Mouse (Mus musculus) Patski (cell line): ENCODE data around the gene 4933424G06Rik. TPM values are rescaled to one million over a fixed set of nuclear protein-coding genes. Genes with fewer than 3 reads are reported as not detected.
A peak's percentile ranks its signal among the peaks of the same experiment; 100 is the strongest.

Experiments used
- ATAC-seq: fragments of 100-300 bp; one replicate; pipeline ENCODE4 v1.8.0; 2021
- CTCF ChIA-PET: fragments of 350-600 bp; sonication (Branson Sonifier 250); formaldehyde crosslinking; loops from one replicate; lab custom pipeline; 2022; ENCODE audit warnings: inconsistent platforms; lab: Charles Lee
- POLR2A ChIA-PET: fragments of 350-600 bp; sonication (Branson Sonifier 250); formaldehyde crosslinking; loops from one replicate; lab custom pipeline; 2022; ENCODE audit warnings: antibody characterized with exemption, inconsistent platforms; lab: Charles Lee
- DNase-seq: peaks from one replicate; pipeline ENCODE4 v3.0.0-alpha.2; 2011; ENCODE audit warnings: low read depth, low spot score
- H3K27me3 ChIP-seq: fragments of 371-371 bp; one replicate; pipeline ENCODE4 v1.5.1; 2021
- CTCF ChIP-seq: fragments of 100-300 bp; IDR thresholded peaks from one replicate; pipeline ENCODE4 v1.5.1; 2021
- in situ Hi-C: fragments of 300-500 bp; cut with MboI; formaldehyde crosslinking; loops from 3 replicates; pipeline ENCODE4 v1.11.1; 2018; ENCODE audit warnings: low pct_unique_long_range_greater_than_20kb, mixed read lengths
- polyA plus RNA-seq: library from polyadenylated mRNA; unstranded; gene quantifications from one replicate; pipeline ENCODE4 v1.2.3, GENCODE M21; 2021

Gene 4933424G06Rik
- polyA plus RNA-seq, 1 experiment from 2014 or later, result 0.23 TPM

DNA sequence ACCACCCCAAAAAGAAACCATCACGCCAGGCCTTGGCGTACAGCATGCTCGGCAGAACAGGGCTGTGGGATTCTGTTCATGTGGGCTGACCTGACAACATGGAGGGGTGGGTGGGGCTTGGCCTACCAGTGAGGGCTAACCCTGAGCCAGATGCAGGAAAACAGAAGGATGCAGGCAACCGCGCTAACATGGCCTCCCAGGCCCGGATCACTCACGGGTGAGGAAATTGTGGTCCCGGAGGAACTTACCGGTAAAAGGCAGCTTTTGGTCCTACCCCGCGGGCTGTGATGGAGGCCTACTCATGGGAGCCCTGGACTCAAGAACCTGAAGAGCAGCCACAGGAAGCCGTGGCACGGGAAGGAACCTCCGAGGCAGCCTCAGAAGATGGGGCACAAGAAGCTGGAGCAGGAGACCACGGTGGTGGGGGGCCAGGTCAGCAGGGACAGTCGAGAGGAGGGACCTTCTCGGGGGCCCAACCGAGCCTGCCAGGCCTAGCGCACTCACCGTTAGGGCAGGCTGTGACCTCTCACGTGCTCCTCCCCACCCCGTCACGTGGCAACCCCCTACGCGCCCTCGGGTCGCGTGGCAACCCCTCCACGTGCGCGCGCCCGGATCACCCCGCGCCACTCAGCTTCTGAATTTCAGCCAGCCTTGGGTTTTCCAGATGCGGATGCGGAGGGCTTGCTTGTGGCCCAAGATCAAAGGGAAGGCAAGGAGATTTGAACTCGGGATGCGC lies 27.2 kb upstream of the 4933424G06Rik start, which contains the start of gene Fam178b:
Fam178b (minus strand) TSS at position 564 of the 736 bp plus-strand sequence.
- ChIA-PET POLR2A (no interaction called here), CTCF (interaction anchor here (1.3 kb wide), 2 partner anchors 14 to 135 kb away, joined by 4 to 11 read pairs; partner anchors contain the start of gene Ankrd39)
- H3K27me3 ChIP-seq, result no peaks in the 10 kb centered on the region
- TF ChIP-seq CTCF, result no peak
- DNase-seq (no peak), ATAC-seq (no peak)
- in situ Hi-C loops, result no loop called here

DNA sequence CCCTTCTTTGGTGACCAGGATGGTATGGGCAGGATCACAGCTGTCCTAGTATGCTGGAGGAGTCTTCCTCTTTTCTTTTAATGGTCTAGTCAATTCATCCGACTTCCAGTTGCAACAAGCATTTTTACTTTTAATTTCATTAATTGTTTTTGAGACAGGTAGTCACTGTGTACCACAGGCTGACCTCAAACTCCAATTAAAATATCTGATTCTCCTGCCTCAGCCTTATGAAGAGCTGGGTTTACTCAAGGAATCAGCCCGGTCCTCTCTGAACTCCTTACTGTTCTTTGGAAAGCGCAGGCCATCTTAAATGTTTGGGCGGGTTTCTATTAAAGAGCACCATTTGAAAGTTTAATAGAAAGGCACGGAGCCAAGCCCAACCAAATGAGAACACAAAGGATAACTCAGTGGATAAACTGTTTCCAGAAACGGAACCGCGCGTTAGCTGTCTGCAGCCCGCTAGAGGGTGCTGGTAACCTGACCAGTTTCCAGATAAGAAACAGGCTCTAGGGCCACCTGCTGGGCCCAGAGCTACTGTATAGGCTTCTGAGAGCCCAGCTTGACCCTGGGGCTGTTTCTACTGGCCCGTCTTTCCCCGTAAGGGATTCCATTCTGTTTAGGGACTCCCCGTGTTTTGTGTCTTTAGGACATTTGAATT lies 26.0 kb upstream of the 4933424G06Rik start:
- ChIA-PET POLR2A (interaction anchor here (1.0 kb wide), 2 partner anchors 10 to 137 kb away, joined by 4 read pairs; partner anchors contain the start of gene Ankrd39), CTCF (interaction anchor here (0.6 to 1.7 kb wide), 15 partner anchors 8 to 141 kb away, joined by 3 to 11 read pairs (median 3); partner anchors contain the start of genes Ankrd39 and Sema4c)
- ATAC-seq (peak; percentile 85), DNase-seq (peak; percentile 34)
- no peak for TF ChIP-seq CTCF
- in situ Hi-C loops, result no loop called here
- no peaks in the 10 kb centered on the region for H3K27me3 ChIP-seq

DNA sequence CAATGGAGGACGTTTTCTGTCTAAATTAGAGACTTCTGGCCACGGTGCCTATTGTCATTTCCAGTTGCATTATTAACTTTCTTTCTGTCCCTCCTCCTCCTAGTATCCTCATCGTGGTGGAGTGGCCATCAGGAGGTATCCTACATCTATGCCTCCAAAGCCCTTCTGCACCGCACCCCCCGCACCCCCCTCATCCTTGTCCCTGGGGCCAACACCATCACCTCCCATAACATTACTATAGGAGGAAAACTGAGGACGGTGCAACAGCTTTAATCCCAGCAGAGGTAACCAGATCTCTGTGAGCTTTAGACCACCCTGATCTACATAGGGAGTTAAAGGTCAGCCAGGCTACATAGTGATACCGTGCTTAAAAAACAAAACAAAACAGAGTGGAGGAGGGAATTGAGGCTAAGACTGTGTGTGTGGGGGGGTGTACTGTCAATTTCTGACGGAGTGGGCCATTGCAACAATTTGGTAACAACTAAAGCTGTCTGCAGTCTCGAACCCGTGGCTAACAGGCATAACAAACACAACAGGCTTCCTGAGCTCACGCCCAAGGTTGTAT lies 19.2 kb upstream of the 4933424G06Rik start:
- ChIA-PET POLR2A (interaction anchor here (1.4 kb wide), 1 partner anchor 17 kb away, joined by 8 read pairs; no protein-coding TSS in a partner anchor), CTCF (interaction anchor here (1.3 kb wide), 1 partner anchor 144 kb away, joined by 7 read pairs; the partner anchor contains the start of gene Ankrd39)
- DNase-seq (no peak), ATAC-seq (no peak)
- in situ Hi-C loops, result loop anchor here (5.0 kb wide), 1 partner anchor 133 kb away; the partner anchor contains the start of gene Sema4c
- TF ChIP-seq CTCF, result no peak
- no peaks in the 10 kb centered on the region for H3K27me3 ChIP-seq

DNA sequence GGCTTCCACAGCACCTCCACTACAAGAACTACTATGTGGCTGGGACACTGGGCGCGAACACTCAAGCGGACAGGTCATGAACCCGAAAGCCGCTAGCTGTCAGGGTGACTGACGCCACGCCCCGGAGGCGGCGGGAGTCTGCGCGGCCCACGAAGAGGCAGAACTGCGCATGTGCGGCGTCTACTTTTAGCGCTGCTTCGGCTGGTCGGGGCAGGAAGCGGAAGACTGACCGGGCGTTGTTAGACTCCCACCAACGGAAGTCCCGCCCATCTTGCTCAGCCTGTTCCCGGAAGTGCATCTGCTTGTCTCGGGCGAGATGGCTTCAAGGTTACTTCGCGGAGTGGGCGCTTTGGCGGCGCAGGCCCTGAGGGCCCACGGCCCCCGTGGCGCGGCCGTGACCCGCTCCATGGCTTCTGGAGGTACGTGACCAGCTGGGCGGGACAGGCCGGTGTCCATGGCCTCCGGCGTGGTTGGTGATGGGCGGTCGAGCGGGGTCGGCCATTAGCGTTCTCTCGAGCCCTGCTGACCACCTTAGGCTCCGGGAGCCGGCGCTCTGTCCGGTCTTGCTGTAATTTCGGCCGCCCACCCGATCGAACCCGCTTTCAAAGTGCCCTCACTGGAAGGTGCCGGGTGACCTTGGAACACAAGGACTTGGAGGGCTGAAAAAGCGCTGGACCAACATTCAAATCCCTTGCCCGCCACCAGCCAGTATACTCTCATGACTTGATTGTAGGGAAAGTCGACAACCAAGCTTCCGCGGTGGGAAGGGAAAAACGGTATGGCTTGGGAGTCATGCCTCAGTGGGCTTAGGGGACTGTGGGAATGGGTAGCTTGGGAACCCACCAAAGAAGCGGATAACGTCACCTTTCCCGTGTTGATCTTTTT lies 18.4 kb upstream of the 4933424G06Rik start, which contains the start of gene Cox5b:
Cox5b (plus strand) TSS at position 179 of the 885 bp plus-strand sequence.
- no peak for TF ChIP-seq CTCF
- in situ Hi-C loops, result loop anchor here (5.0 kb wide), 1 partner anchor 134 kb away; the partner anchor contains the start of gene Sema4c
- H3K27me3 ChIP-seq, result no peaks in the 10 kb centered on the region
- DNase-seq (peak; percentile 87), ATAC-seq (peak; percentile 92)
- ChIA-PET CTCF (interaction anchor here (1.2 to 1.3 kb wide), 2 partner anchors 8 to 144 kb away, joined by 3 to 7 read pairs; partner anchors contain the start of gene Ankrd39), POLR2A (interaction anchor here (1.0 to 1.4 kb wide), 4 partner anchors 12 to 142 kb away, joined by 3 to 8 read pairs (median 6); no protein-coding TSS in a partner anchor)

DNA sequence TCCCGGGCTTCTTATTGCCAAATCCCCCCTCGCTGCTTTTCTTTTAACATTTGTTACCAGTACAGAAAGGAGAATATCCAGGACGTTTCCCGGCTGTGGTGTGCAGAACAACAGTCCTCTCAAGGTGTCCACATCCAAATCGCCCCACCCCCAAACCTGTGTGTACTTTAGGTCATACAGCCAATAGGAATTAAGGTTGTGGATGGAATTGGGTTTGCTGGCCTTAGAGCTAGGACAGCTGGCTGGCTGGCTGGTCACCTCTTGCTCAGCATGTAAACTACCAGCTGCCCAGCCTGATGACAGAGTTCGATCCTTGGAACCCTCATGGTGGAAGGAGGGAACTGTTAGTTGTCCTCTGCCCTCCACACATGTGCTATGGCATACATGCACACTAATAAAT lies 15.1 kb upstream of the 4933424G06Rik start:
- CTCF ChIA-PET, result interaction anchor here (2.0 kb wide), 1 partner anchor 13 kb away, joined by 5 read pairs; no protein-coding TSS in a partner anchor
- no peak for TF ChIP-seq CTCF
- no peak for ATAC-seq
- H3K27me3 ChIP-seq, result no peaks in the 10 kb centered on the region
- in situ Hi-C loops, result loop anchor here (5.0 kb wide), 1 partner anchor 138 kb away; the partner anchor contains the start of gene Sema4c
- POLR2A ChIA-PET, result interaction anchor here (2.1 kb wide), 1 partner anchor 137 kb away, joined by 5 read pairs; the partner anchor contains the start of gene Sema4c
- no peak for DNase-seq

DNA sequence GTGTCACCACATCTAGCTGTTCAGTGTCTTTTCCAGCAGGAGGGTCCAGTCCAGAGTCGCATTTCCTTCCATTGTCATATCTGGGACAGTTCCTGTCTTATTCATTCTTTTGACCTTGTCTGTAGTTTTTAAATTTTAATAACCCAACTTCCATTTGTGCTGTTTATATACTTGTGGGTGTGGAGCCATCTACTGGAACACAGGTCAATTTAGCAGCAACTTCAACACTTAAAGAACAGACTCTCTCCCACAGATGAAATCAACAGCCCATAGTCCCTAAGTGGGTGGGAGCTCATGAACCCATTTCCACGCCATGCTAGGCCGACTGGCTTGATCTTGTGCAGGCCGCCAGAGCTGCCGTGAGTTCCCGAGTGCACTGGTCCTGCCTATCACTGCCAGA lies 13.5 kb upstream of the 4933424G06Rik start:
- CTCF ChIA-PET, result interaction anchor here (1.6 to 2.0 kb wide), 3 partner anchors 11 to 149 kb away, joined by 3 to 5 read pairs (median 4); partner anchors contain the start of gene Ankrd39
- TF ChIP-seq CTCF, result no peak
- POLR2A ChIA-PET, result interaction anchor here (1.4 kb wide), 1 partner anchor 139 kb away, joined by 3 read pairs; no protein-coding TSS in a partner anchor
- ATAC-seq (no peak), DNase-seq (no peak)
- in situ Hi-C loops, result no loop called here
- no peaks in the 10 kb centered on the region for H3K27me3 ChIP-seq

DNA sequence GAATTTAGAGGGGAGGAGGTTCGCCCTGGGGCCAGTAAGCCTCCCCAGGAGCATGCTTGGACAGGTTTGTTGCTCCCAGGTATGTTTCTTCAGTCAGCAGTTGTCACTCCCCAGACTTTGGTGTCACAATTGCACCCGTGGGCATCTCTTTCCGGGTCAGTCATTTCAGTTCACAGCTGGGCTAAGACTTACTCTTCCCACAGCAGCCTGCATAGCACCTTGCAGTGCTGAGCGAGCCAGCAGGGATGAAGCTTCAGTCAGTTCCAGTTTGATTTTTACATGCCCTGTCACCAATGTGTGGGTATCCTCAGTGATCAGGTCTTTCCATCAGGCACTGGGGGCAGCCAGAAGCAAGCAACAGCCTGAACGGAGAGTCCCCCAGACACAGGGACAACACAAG lies 12.9 kb upstream of the 4933424G06Rik start:
- in situ Hi-C loops, result no loop called here
- CTCF ChIA-PET, result interaction anchor here (1.6 to 2.0 kb wide), 2 partner anchors 11 to 13 kb away, joined by 4 to 5 read pairs; no protein-coding TSS in a partner anchor
- no peak for TF ChIP-seq CTCF
- no peaks in the 10 kb centered on the region for H3K27me3 ChIP-seq
- DNase-seq (no peak), ATAC-seq (no peak)
- POLR2A ChIA-PET, result interaction anchor here (1.4 kb wide), 1 partner anchor 140 kb away, joined by 3 read pairs; no protein-coding TSS in a partner anchor

DNA sequence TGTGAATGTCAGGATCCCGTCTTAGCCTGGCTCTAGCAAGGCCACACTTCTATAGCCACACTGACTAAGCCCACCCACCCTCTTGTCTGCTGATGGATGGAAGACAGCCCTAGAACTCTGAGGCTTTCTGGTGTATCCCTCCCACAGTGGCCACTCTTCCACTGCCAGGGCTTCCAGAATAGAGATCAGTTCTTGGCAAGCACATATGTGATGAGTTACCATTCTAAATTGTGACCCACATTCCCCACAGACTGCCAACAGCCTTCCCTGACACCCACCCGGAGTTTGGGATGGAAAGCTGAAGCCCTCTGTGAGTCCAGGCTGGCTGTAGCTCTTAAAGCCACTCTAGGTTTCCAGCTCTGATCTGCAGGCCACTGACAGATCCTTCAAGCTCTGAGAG lies 2.8 kb upstream of the 4933424G06Rik start:
- in situ Hi-C loops, result no loop called here
- no peak for DNase-seq
- H3K27me3 ChIP-seq, result no peaks in the 10 kb centered on the region
- ATAC-seq, result no peak
- TF ChIP-seq CTCF, result no peak
- POLR2A ChIA-PET, result interaction anchor here (0.6 to 2.8 kb wide), 3 partner anchors 9 to 1183 kb away, joined by 3 to 8 read pairs (median 8); partner anchors contain the start of genes Cox5b, Mitd1 and Mrpl30
- CTCF ChIA-PET, result interaction anchor here (0.5 to 3.7 kb wide), 3 partner anchors 11 to 160 kb away, joined by 3 to 15 read pairs (median 5); partner anchors contain the start of gene Ankrd39
